Mouse (Mus musculus) embryonic facial prominence, embryonic 11.5 days (tissue): Measurements from ENCODE around the gene Gemin6. TPM values are rescaled to one million over a fixed set of nuclear protein-coding genes. Genes with fewer than 3 reads are reported as not detected.
"Not testable (repeated sequence)": the region's sequence is repeated elsewhere in the genome, so short reads cannot be mapped to it uniquely, and the experiment has no call there.

Experiments
- ATAC-seq: fragments of 200-750 bp; cut with Nextera tagmentation; replicated peaks from 2 replicates; pipeline ENCODE4 v1.8.0; 2017; ENCODE audit warnings: low read depth; ENCODE audit not compliant: insufficient number of reproducible peaks, low FRiP score, low TSS enrichment
- DNase-seq: peaks from one replicate; pipeline ENCODE4 v3.0.0-alpha.2; 2015; ENCODE audit warnings: low spot score
- H3K27ac ChIP-seq: fragments of 300-500 bp; sonication (generic); replicated peaks from 2 replicates; pipeline ENCODE4 v1.5.1; 2014; ENCODE audit warnings: mild to moderate bottlenecking, low read depth, low read length, control low read depth
- H3K27me3 ChIP-seq: fragments of 300-500 bp; sonication (generic); 2 replicates; pipeline ENCODE4 v1.6.1; 2014; ENCODE audit warnings: mild to moderate bottlenecking, low read length, moderate library complexity, mixed read lengths; ENCODE audit not compliant: control insufficient read depth, insufficient read depth
- H3K36me3 ChIP-seq: fragments of 300-500 bp; sonication (generic); replicated peaks from 2 replicates; pipeline ENCODE4 v1.6.1; 2014; ENCODE audit warnings: low read depth, mild to moderate bottlenecking, low read length, moderate library complexity, mixed read lengths; ENCODE audit not compliant: control insufficient read depth, insufficient read depth
- H3K4me1 ChIP-seq: fragments of 300-500 bp; sonication (generic); 2 replicates; pipeline ENCODE4 v1.6.1; 2014; ENCODE audit warnings: low read length, mixed read lengths; ENCODE audit not compliant: control insufficient read depth, insufficient read depth
- H3K4me2 ChIP-seq: fragments of 300-500 bp; sonication (generic); 2 replicates; pipeline ENCODE4 v1.6.1; 2014; ENCODE audit warnings: low read depth, mild to moderate bottlenecking, control low read depth, low read length, moderate library complexity
- H3K4me3 ChIP-seq: fragments of 300-500 bp; sonication (generic); 2 replicates; pipeline ENCODE4 v1.5.1; 2014; ENCODE audit warnings: low read depth, low read length, control low read depth
- H3K9ac ChIP-seq: fragments of 300-500 bp; sonication (generic); replicated peaks from 2 replicates; pipeline ENCODE4 v1.6.1; 2014; ENCODE audit warnings: mild to moderate bottlenecking, control low read depth, low read length
- H3K9me3 ChIP-seq: fragments of 300-500 bp; sonication (generic); replicated peaks from 2 replicates; pipeline ENCODE4 v1.6.1; 2016; ENCODE audit warnings: mild to moderate bottlenecking, low read length, inconsistent platforms, mixed read lengths; ENCODE audit not compliant: control insufficient read depth
- WGBS: fragments of 180-500 bp; shearing (Covaris S2); extraction: QIAGEN DNeasy Blood & Tissue Kit; methylation state at CpG from one replicate; pipeline ENCODE4 v1.1.7; 2014; 5-methylcytosine and 5-hydroxymethylcytosine counted together
- polyA plus RNA-seq: library from polyadenylated mRNA; unstranded; fragments of >200 nt; fragmentation: Nextera tagmentation; extraction: Ambion mirVana; gene quantifications from 2 replicates; pipeline ENCODE4 v1.2.1, GENCODE M21; 2014

The Gemin6 gene
- polyA plus RNA-seq, 1 experiment from 2014 or later, result 53.3 TPM

- Histone ChIP-seq H3K4me1 (no peaks in the 10 kb centered on the region), H3K36me3 (no peaks in the 10 kb centered on the region), H3K9me3 (no peaks in the 10 kb centered on the region), H3K9ac (no peak overlapping the region), H3K4me3 (no peak overlapping the region), H3K4me2 (no peak overlapping the region), H3K27ac (no peak overlapping the region), H3K27me3 (no peaks in the 10 kb centered on the region)
- ATAC-seq (no peak), DNase-seq (peak; percentile 69)
- 68% methylated on average over 5 of the region's 5 CpGs for WGBS
These were observed 31.2 kb upstream of the Gemin6 start for GRCm38 (mm10) chr17:80193075-80193474.

GRCm38 (mm10) chr17:80199160-80199778, 25.0 kb upstream of the Gemin6 start:
- Histone ChIP-seq H3K36me3 (peaks cover 7% of the 10 kb centered on the region), H3K9me3 (no peaks in the 10 kb centered on the region), H3K4me2 (no peak overlapping the region), H3K4me1 (no peaks in the 10 kb centered on the region), H3K27me3 (no peaks in the 10 kb centered on the region), H3K27ac (no peak overlapping the region), H3K4me3 (no peak overlapping the region), H3K9ac (no peak overlapping the region)
- ATAC-seq (peak; percentile 27; the same call in 1 of the 2 replicates), DNase-seq (no peak)
- WGBS, result 83% methylated on average over 3 of the region's 3 CpGs

DNA sequence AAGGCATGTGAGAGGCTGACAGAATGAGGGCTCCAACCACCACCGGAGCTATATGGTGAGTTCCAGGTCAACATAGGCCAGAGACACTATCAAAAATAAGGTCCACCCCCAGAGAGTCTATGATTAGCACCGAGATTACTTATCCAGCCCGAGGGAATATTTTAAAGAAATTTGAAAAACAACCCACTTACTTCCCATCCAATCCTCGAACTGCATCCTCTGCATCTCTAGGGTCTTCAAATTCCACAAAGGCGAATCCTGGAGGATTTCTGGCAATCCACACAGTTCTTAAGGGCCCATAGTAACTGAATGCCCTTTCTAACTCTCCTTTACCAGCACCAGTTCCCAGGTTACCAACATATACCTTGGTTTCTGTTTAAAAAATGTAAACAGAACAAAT, 18.6 kb upstream of the Gemin6 start:
- ATAC-seq (no peak), DNase-seq (no peak)
- Histone ChIP-seq H3K4me2 (peak overlapping the region; percentile 50), H3K36me3 (peaks cover 7% of the 10 kb centered on the region), H3K4me1 (no peaks in the 10 kb centered on the region), H3K27me3 (no peaks in the 10 kb centered on the region), H3K9me3 (no peaks in the 10 kb centered on the region), H3K4me3 (peak overlapping the region; percentile 94), H3K27ac (no peak overlapping the region), H3K9ac (peak overlapping the region; percentile 97)
- 31% methylated on average over 5 of the region's 5 CpGs for WGBS

GRCm38 (mm10) chr17:80206301-80206670, 18.0 kb upstream of the Gemin6 start:
- Histone ChIP-seq H3K36me3 (peaks cover 7% of the 10 kb centered on the region), H3K27ac (peak overlapping the region; percentile 98), H3K4me1 (no peaks in the 10 kb centered on the region), H3K4me3 (peak overlapping the region; percentile 94), H3K4me2 (peak overlapping the region; percentile 50), H3K27me3 (no peaks in the 10 kb centered on the region), H3K9ac (peak overlapping the region; percentile 97), H3K9me3 (no peaks in the 10 kb centered on the region)
- DNase-seq (peak; percentile 70), ATAC-seq (peak; percentile 73)
- WGBS, result 0% methylated on average over 36 of the region's 36 CpGs

DNA sequence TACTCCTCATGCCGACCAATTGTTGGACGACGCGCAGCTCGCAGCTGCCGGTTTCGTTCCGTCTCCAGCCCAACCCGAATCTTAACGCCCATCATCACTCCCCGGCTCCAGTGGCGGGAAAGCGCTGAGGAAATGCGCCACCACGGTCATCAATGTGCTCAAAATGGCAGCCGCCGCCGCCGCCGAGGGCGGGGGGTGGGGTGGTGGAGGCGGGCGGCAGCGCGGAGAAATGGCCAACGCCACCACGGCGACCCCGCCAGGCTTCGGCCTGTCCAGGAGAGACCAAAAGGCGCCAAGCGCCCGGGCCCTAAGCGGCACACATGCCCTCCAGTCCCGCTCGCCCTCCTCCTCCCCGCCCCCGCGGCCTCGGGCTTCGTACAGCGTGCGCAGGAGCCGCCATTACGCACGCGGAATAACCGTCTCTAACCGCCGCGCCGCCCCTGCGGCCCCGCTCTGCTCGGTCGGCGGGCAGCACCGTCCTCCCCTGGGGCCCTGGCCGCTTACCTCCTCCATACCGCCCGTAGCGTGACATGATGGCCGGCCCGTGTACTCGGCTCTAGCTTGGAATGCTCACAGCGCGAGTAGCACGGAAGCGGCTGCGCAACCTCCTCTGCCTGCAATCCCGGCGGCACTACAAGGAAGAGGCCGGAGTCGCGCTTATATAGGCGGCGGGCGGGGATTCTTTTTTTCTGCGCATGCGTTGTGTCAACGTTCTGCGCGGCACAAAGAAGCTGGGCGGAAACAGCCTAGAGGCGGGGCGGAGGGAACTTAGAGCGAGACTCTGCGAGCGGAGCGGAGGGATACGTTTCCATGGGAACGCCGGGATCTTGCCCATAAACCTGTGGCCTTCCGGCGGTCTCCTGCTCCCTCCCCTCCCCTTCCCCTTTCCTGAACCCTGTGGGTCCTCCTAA, 17.3 kb upstream of the Gemin6 start, which contains the start of the genes Srsf7 and Ttc39d:
Srsf7 (minus strand) TSS at position 637 of the 911 bp plus-strand sequence.
Ttc39d (plus strand) TSS at position 790 of the 911 bp plus-strand sequence.
- peak within 1 kb of the TSS; percentile 98 for H3K27ac ChIP-seq
- peaks cover 7% of the 10 kb centered on the region for H3K36me3 ChIP-seq
- peak within 1 kb of the TSS; percentile 97 for H3K9ac ChIP-seq
- DNase-seq (peak; percentile 100), ATAC-seq (peak; percentile 95)
- H3K4me2 ChIP-seq, result peak within 1 kb of the TSS; percentile 50
- peak within 1 kb of the TSS; percentile 94 for H3K4me3 ChIP-seq
- no peaks in the 10 kb centered on the region for H3K9me3 ChIP-seq
- WGBS, result under 1% methylated on average over 78 of the region's 95 CpGs
- no peaks in the 10 kb centered on the region for H3K4me1 ChIP-seq
- H3K27me3 ChIP-seq, result no peaks in the 10 kb centered on the region

GRCm38 (mm10) chr17:80213998-80214397, 10.2 kb upstream of the Gemin6 start:
- H3K4me2 ChIP-seq, H3K9me3 ChIP-seq, H3K36me3 ChIP-seq, H3K4me1 ChIP-seq, ATAC-seq, H3K9ac ChIP-seq, H3K4me3 ChIP-seq, H3K27ac ChIP-seq, DNase-seq, H3K27me3 ChIP-seq: not testable (repeated sequence)
- 86% methylated on average over 4 of the region's 4 CpGs for WGBS

GRCm38 (mm10) chr17:80220131-80220530, 4.1 kb upstream of the Gemin6 start:
- H3K27ac ChIP-seq, result no peak overlapping the region
- H3K36me3 ChIP-seq, result no peaks in the 10 kb centered on the region
- 75% methylated on average over 2 of the region's 2 CpGs for WGBS
- H3K27me3 ChIP-seq, result no peaks in the 10 kb centered on the region
- H3K9me3 ChIP-seq, result no peaks in the 10 kb centered on the region
- DNase-seq (no peak), ATAC-seq (no peak)
- no peak overlapping the region for H3K4me2 ChIP-seq
- no peaks in the 10 kb centered on the region for H3K4me1 ChIP-seq
- no peak overlapping the region for H3K4me3 ChIP-seq
- H3K9ac ChIP-seq, result no peak overlapping the region

GRCm38 (mm10) chr17:80221202-80221601, 3.0 kb upstream of the Gemin6 start:
- Histone ChIP-seq H3K36me3 (no peaks in the 10 kb centered on the region), H3K4me1 (no peaks in the 10 kb centered on the region), H3K4me2 (no peak overlapping the region), H3K9me3 (no peaks in the 10 kb centered on the region), H3K27me3 (no peaks in the 10 kb centered on the region), H3K9ac (no peak overlapping the region), H3K27ac (no peak overlapping the region), H3K4me3 (no peak overlapping the region)
- whole genome bisulfite sequencing, result 65% methylated on average over 9 of the region's 9 CpGs
- DNase-seq (no peak), ATAC-seq (no peak)
